Mouse (Mus musculus): ENCODE results near the gene Ssxb1.
"Not testable (repeated sequence)": the region's sequence is repeated elsewhere in the genome, so short reads cannot be mapped to it uniquely, and the experiment has no call there.

The Ssxb1 gene

GRCm38 (mm10) chrX:8413005-8413404 lies at the start of gene Ssxb1:
Gene Ssxb1, plus strand, starts transcription at chrX:8413305.
- not testable (repeated sequence) for DNase-seq (ENCODE audit: low spot score)

- DNase-seq (ENCODE audit: low spot score), result not testable (repeated sequence)
These were observed 46.4 kb upstream of the Ssxb1 start, which contains the start of gene Ssxb9 for GRCm38 (mm10) chrX:8366678-8367077. Gene Ssxb9, plus strand, starts transcription at chrX:8366978.

- not testable (repeated sequence) for DNase-seq (ENCODE audit: low spot score)
These were observed 48.5 kb downstream of the Ssxb1 start, which contains the start of gene Ssxb2 for GRCm38 (mm10) chrX:8461626-8462025. Gene Ssxb2, minus strand, starts transcription at chrX:8461726.
